Mouse (Mus musculus) G1E (cell line): ENCODE measurements around the gene Mapk8ip2.

Source experiments
- CTCF ChIP-seq: IDR thresholded peaks from 2 replicates; pipeline ENCODE4 v1.5.1; 2012; ENCODE audit warnings: low read depth, low read length, inconsistent platforms, mixed read lengths
- GATA1 ChIP-seq: IDR thresholded peaks from 2 replicates; pipeline ENCODE4 v1.6.1; 2012; ENCODE audit warnings: borderline replicate concordance, low read length, inconsistent platforms, mixed read lengths
- GATA2 ChIP-seq: IDR thresholded peaks from 2 replicates; pipeline ENCODE4 v1.6.1; 2012; ENCODE audit warnings: low read depth, low read length, inconsistent platforms, borderline replicate concordance
- POLR2AphosphoS5 ChIP-seq: IDR thresholded peaks from 2 replicates; pipeline ENCODE4 v1.6.1; 2012; ENCODE audit warnings: low read depth, low read length, inconsistent platforms; ENCODE audit not compliant: insufficient replicate concordance
- TAL1 ChIP-seq: conservative IDR thresholded peaks from 2 replicates; pipeline ENCODE4 v1.6.1; 2012; ENCODE audit warnings: low read depth, low read length, inconsistent platforms, mixed read lengths

- TF ChIP-seq CTCF (no peak), GATA1 (no peak), TAL1 (no peak), POLR2AphosphoS5 (no peak), GATA2 (no peak)
These were observed 528 bp upstream of the Mapk8ip2 start for GRCm38 (mm10) chr15:89452906-89453864.
